Mouse (Mus musculus): Measurements from ENCODE around the gene Ptprt. TPM values are rescaled to one million over a fixed set of nuclear protein-coding genes. Genes with fewer than 3 reads are reported as not detected.

Ptprt gene
- total and polyA plus RNA-seq, 3 experiments: 0.76 TPM; not detected in 2

DNA sequence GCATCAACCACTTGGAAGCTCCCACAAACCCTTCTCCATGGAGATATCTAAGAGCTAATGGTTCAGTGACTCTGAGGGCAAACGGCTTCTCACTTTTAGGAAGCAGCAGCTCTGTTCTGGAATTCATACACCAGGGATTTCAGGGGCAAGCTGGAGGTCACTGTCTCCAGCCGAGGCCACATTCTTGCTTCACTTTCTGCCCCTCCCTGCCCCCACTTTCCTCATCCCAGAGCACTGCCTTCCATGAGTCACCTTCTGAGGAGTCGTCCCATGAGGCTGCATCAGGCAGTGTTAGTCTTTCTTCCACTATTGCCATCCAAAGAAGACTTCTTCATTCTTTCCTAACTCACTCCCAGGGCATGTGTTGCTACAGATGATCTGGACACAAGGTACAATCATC is 162.8 kb downstream of the Ptprt start:
- H3K9ac ChIP-seq (ENCODE audit: insufficient read depth, low read depth): no peak overlapping the region
- in situ Hi-C loops (cut with MboI; ENCODE audit: low pct_ligation_motif_present, low pct_unique_long_range_greater_than_20kb, low sequenced_read_pairs): no loop called here
- H3K79me2 ChIP-seq (replicated peaks; ENCODE audit: control insufficient read depth, extremely low read depth, insufficient read depth, poor library complexity, severe bottlenecking): no peaks in the 10 kb centered on the region
- no peaks in the 10 kb centered on the region for H3K4me1 ChIP-seq (ENCODE audit: control insufficient read depth in 1 of 2, insufficient read depth in 2 of 2)
- dilution Hi-C loops (cut with MboI; ENCODE audit: extremely low pct_ligation_motif_present, extremely low pct_unique_long_range_greater_than_20kb, low sequenced_read_pairs): no loop called here
- H3K36me3 ChIP-seq (replicated peaks in 1 of 2; ENCODE audit: control insufficient read depth in 1 of 2, insufficient read depth in 1 of 2, low read length in 1 of 2): no peaks in the 10 kb centered on the region
- no peak overlapping the region for H3K27ac ChIP-seq (ENCODE audit: insufficient read depth, low read depth)
- H3K9me3 ChIP-seq (replicated peaks; ENCODE audit: low read length): peaks cover 78% of the 10 kb centered on the region
- no peak for DNase-seq (ENCODE audit: extremely low read depth)
- H3K4me3 ChIP-seq (replicated peaks in 1 of 3; ENCODE audit: low read depth in 2 of 3, low read length in 2 of 3, poor library complexity in 1 of 3): no peak overlapping the region
- H3K4me2 ChIP-seq (ENCODE audit: insufficient read depth, low read depth, poor library complexity, severe bottlenecking): no peak overlapping the region
- no peaks in the 10 kb centered on the region for H3K27me3 ChIP-seq (replicated peaks)
- TF ChIP-seq NRF1 (IDR thresholded peaks at IDR 0.05; ENCODE audit: low read depth, low read length) (no peak), CHD1 (IDR thresholded peaks at IDR 0.05; ENCODE audit: low read depth, low read length) (no peak), MAX (IDR thresholded peaks at IDR 0.05; ENCODE audit: low read length) (no peak), POLR2AphosphoS2 (IDR thresholded peaks at IDR 0.05; ENCODE audit: low read depth, low read length) (no peak), MXI1 (IDR thresholded peaks at IDR 0.05; ENCODE audit: low read depth, low read length) (no peak), SIN3A (IDR thresholded peaks at IDR 0.05; ENCODE audit: low read length) (no peak), TCF12 (IDR thresholded peaks at IDR 0.05; ENCODE audit: low read depth, low read length) (no peak), ZNF384 (IDR thresholded peaks at IDR 0.05; ENCODE audit: low read depth, low read length) (no peak)

DNA sequence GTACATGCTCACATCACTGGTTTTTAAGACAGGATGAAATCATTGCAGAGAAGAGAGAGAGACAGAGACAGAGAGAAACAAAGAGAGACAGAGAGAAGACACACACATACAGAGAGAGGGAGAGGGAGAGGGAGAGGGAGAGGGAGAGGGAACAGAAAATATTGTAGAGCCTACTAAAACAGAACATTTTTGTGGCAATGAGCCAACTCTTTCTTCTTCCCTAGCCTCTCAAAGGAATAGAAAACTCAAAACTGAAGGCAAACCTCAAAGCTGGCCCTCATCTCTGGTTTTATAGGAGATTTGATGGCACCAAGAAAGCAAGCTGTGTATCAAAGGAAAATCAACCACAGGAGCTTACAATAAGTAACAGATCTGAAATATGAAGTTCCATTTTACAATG is 176.9 kb downstream of the Ptprt start:
- no peak overlapping the region for H3K4me3 ChIP-seq (replicated peaks in 1 of 3; ENCODE audit: low read depth in 2 of 3, low read length in 2 of 3, poor library complexity in 1 of 3)
- no peaks in the 10 kb centered on the region for H3K36me3 ChIP-seq (replicated peaks in 1 of 2; ENCODE audit: control insufficient read depth in 1 of 2, insufficient read depth in 1 of 2, low read length in 1 of 2)
- no peaks in the 10 kb centered on the region for H3K27me3 ChIP-seq (replicated peaks)
- no peak overlapping the region for H3K4me2 ChIP-seq (ENCODE audit: insufficient read depth, low read depth, poor library complexity, severe bottlenecking)
- H3K4me1 ChIP-seq (ENCODE audit: control insufficient read depth in 1 of 2, insufficient read depth in 2 of 2): no peaks in the 10 kb centered on the region
- no peak for DNase-seq (ENCODE audit: extremely low read depth)
- no peak overlapping the region for H3K27ac ChIP-seq (ENCODE audit: insufficient read depth, low read depth)
- no peaks in the 10 kb centered on the region for H3K79me2 ChIP-seq (replicated peaks; ENCODE audit: control insufficient read depth, extremely low read depth, insufficient read depth, poor library complexity, severe bottlenecking)
- in situ Hi-C loops (cut with MboI; ENCODE audit: low pct_ligation_motif_present, low pct_unique_long_range_greater_than_20kb, low sequenced_read_pairs): no loop called here
- TF ChIP-seq PAX5 (IDR thresholded peaks at IDR 0.05; ENCODE audit: low read length) (no peak), ETS1 (conservative IDR thresholded peaks at IDR 0.05; ENCODE audit: low read depth, low read length) (no peak), CHD2 (IDR thresholded peaks at IDR 0.05; ENCODE audit: low read length) (no peak), UBTF (IDR thresholded peaks at IDR 0.05; ENCODE audit: low read depth, low read length) (no peak), MEF2A (IDR thresholded peaks at IDR 0.05; ENCODE audit: borderline replicate concordance, low read depth, low read length) (no peak), RAD21 (IDR thresholded peaks at IDR 0.05; ENCODE audit: low read depth, low read length) (no peak), SIN3A (IDR thresholded peaks at IDR 0.05; ENCODE audit: low read length) (no peak), MAFK (IDR thresholded peaks at IDR 0.05; ENCODE audit: insufficient replicate concordance, low read length) (no peak), IRF4 (IDR thresholded peaks at IDR 0.05; ENCODE audit: low read depth, low read length) (no peak), BHLHE40 (IDR thresholded peaks at IDR 0.05; ENCODE audit: low read depth, low read length) (no peak), ELF1 (IDR thresholded peaks at IDR 0.05; ENCODE audit: low read depth, low read length) (no peak), CHD1 (IDR thresholded peaks at IDR 0.05; ENCODE audit: low read depth, low read length) (no peak)
- H3K9ac ChIP-seq (ENCODE audit: insufficient read depth, low read depth): no peak overlapping the region
- H3K9me3 ChIP-seq (replicated peaks; ENCODE audit: low read length): peaks cover 41% of the 10 kb centered on the region
- dilution Hi-C loops (cut with MboI; ENCODE audit: extremely low pct_ligation_motif_present, extremely low pct_unique_long_range_greater_than_20kb, low sequenced_read_pairs): no loop called here

All from CH12.LX (cell line).